In the genomic region with DNA sequence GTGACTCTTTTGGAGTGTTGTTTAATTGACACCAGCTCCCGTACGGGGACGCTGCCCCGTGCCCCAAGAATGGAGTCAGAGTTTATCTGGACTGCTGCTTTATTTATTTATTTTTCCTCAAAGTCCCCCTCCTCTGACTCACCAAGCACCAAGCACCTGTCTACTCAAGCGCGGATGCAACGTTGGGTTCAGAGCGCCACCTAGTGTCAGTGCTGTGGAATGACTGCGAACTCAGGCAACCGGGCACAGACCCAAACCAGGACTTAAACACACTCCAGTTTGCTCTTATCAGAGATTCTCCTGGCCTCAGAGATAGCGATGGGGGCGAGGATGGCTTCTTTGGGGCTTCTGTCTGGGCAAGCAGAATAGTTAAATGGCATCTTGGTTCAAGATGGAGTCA, we compare ENCODE assay signal across 8 mouse cellular contexts. TPM values are rescaled to one million over a fixed set of nuclear protein-coding genes. Genes with fewer than 3 reads are reported as not detected.
DNase-seq lines count a peak whose midpoint lies in the region; ATAC-seq and TF ChIP-seq lines count a peak whose summit lies in the region.

No protein-coding gene starts in this region.

- WGBS in intestine, embryonic 14.5 days = 4% methylated on average over 12 of the region's 12 CpGs
- WGBS in intestine, embryonic 16.5 days = 8% methylated on average over 12 of the region's 12 CpGs
- WGBS in stomach, postnatal 0 days = 3% methylated on average over 12 of the region's 12 CpGs

- H3K4me2 ChIP-seq in intestine, embryonic 14.5 days (ENCODE audit: low read length) = no peak overlapping the region
- H3K4me2 ChIP-seq in intestine, embryonic 16.5 days (ENCODE audit: low read depth, low read length) = no peak overlapping the region
- H3K4me2 ChIP-seq in stomach, postnatal 0 days (replicated peaks; ENCODE audit: low read depth) = no peak overlapping the region

- ATAC-seq in intestine, embryonic 14.5 days (replicated peaks; ENCODE audit: low FRiP score, low TSS enrichment, low read depth) = no peak
- no peak for ATAC-seq in intestine, embryonic 16.5 days
- ATAC-seq in frontal cortex, adult (ENCODE audit: low TSS enrichment) = peak; percentile 32; the same call in 1 of the 2 replicates
- ATAC-seq in stomach, postnatal 0 days (ENCODE audit: low FRiP score, low TSS enrichment) = no peak

- H3K27me3 ChIP-seq in intestine, embryonic 14.5 days (replicated peaks; ENCODE audit: control insufficient read depth, insufficient read depth, low read length) = no peaks in the 10 kb centered on the region
- no peaks in the 10 kb centered on the region; the same call in 1 of the 2 replicates for H3K27me3 ChIP-seq in intestine, embryonic 16.5 days (replicated peaks; ENCODE audit: control insufficient read depth, insufficient read depth, low read length)
- H3K27me3 ChIP-seq in ES-Bruce4 (ENCODE audit: control insufficient read depth, insufficient read depth, low read length, poor library complexity, severe bottlenecking) = no peaks in the 10 kb centered on the region
- no peaks in the 10 kb centered on the region for H3K27me3 ChIP-seq in stomach, postnatal 0 days (ENCODE audit: control insufficient read depth, insufficient read depth, low read length)

- H3K4me1 ChIP-seq in intestine, embryonic 14.5 days (replicated peaks; ENCODE audit: control insufficient read depth, insufficient read depth, low read length) = no peaks in the 10 kb centered on the region
- H3K4me1 ChIP-seq in intestine, embryonic 16.5 days (ENCODE audit: control insufficient read depth, insufficient read depth, low read length) = peaks cover 6% of the 10 kb centered on the region; the same call in 1 of the 2 replicates
- H3K4me1 ChIP-seq in ES-Bruce4 (ENCODE audit: control insufficient read depth, insufficient read depth, low read length) = no peaks in the 10 kb centered on the region
- H3K4me1 ChIP-seq in stomach, postnatal 0 days (replicated peaks; ENCODE audit: control insufficient read depth, insufficient read depth) = no peaks in the 10 kb centered on the region

- H3K9ac ChIP-seq in intestine, embryonic 14.5 days (ENCODE audit: low read length) = no peak overlapping the region
- no peak overlapping the region for H3K9ac ChIP-seq in intestine, embryonic 16.5 days (ENCODE audit: low read depth, low read length)
- H3K9ac ChIP-seq in ES-Bruce4 (ENCODE audit: low read depth, poor library complexity, severe bottlenecking) = no peak overlapping the region
- H3K9ac ChIP-seq in stomach, postnatal 0 days (ENCODE audit: low read length) = no peak overlapping the region

- peak; percentile 98 for TF ChIP-seq CTCF in ES-Bruce4 (IDR thresholded peaks at IDR 0.05; ENCODE audit: low read depth, low read length)
- TF ChIP-seq CTCF in stomach, postnatal 0 days (IDR thresholded peaks at IDR 0.05; ENCODE audit: low read depth) = peak; percentile 87

- H3K4me3 ChIP-seq in intestine, embryonic 14.5 days (ENCODE audit: low read depth, low read length) = no peak overlapping the region
- H3K4me3 ChIP-seq in intestine, embryonic 16.5 days (ENCODE audit: low read length) = no peak overlapping the region
- H3K4me3 ChIP-seq in ES-Bruce4 (ENCODE audit: low read depth, low read length) = no peak overlapping the region
- no peak overlapping the region for H3K4me3 ChIP-seq in stomach, postnatal 0 days (ENCODE audit: low read depth, low read length)

- no peak for TF ChIP-seq POLR2A in ES-Bruce4 (IDR thresholded peaks at IDR 0.05; ENCODE audit: insufficient read depth, low read length)

- H3K36me3 ChIP-seq in intestine, embryonic 14.5 days (ENCODE audit: control insufficient read depth, insufficient read depth, low read length) = no peaks in the 10 kb centered on the region
- no peaks in the 10 kb centered on the region for H3K36me3 ChIP-seq in intestine, embryonic 16.5 days (ENCODE audit: control insufficient read depth, insufficient read depth, low read length)
- H3K36me3 ChIP-seq in ES-Bruce4 (ENCODE audit: control insufficient read depth, insufficient read depth, low read length, poor library complexity, severe bottlenecking) = no peaks in the 10 kb centered on the region
- H3K36me3 ChIP-seq in stomach, postnatal 0 days (ENCODE audit: control insufficient read depth, insufficient read depth, low read length) = no peaks in the 10 kb centered on the region

- peak; percentile 84 for DNase-seq in intestine, embryonic 14.5 days (ENCODE audit: low spot score)
- peak; percentile 22 for DNase-seq in c-Kit-negative CD71-positive TER-119-positive erythroid progenitor cells, embryonic 14.5 days (ENCODE audit: low read depth, low spot score)
- peak; percentile 87 for DNase-seq in layer of hippocampus, postnatal 10 days (ENCODE audit: low spot score in 2 of 2)
- peak; percentile 77 for DNase-seq in mesoderm, embryonic 11.5 days (ENCODE audit: low read depth, low spot score)
- peak; percentile 68 for DNase-seq in stomach, postnatal 0 days (ENCODE audit: low spot score)

- TF ChIP-seq EP300 in ES-Bruce4 (IDR thresholded peaks at IDR 0.05; ENCODE audit: insufficient read depth, low read depth, low read length) = 0 out of 2 replicates have a peak, but pooled peaks have one; percentile 7
- no peak for TF ChIP-seq EP300 in stomach, postnatal 0 days (optimal IDR thresholded peaks at IDR 0.05)

- no peak overlapping the region for H3K27ac ChIP-seq in intestine, embryonic 14.5 days (ENCODE audit: low read depth)
- no peak overlapping the region for H3K27ac ChIP-seq in intestine, embryonic 16.5 days (ENCODE audit: low read length)
- H3K27ac ChIP-seq in ES-Bruce4 (ENCODE audit: insufficient read depth, low read length) = no peak overlapping the region
- H3K27ac ChIP-seq in stomach, postnatal 0 days (replicated peaks) = no peak overlapping the region

- no peaks in the 10 kb centered on the region for H3K9me3 ChIP-seq in intestine, embryonic 14.5 days (ENCODE audit: control insufficient read depth, low read length)
- H3K9me3 ChIP-seq in intestine, embryonic 16.5 days (ENCODE audit: control insufficient read depth, low read length) = no peaks in the 10 kb centered on the region
- H3K9me3 ChIP-seq in ES-Bruce4 (replicated peaks; ENCODE audit: control insufficient read depth, insufficient read depth, low read length, poor library complexity, severe bottlenecking) = no peaks in the 10 kb centered on the region
- no peaks in the 10 kb centered on the region for H3K9me3 ChIP-seq in stomach, postnatal 0 days (ENCODE audit: control insufficient read depth, low read length)

RNA-seq across cellular contexts. Expression of a gene that starts 25.0 kb away (rescaled TPM):
- polyA plus RNA-seq in intestine, embryonic 14.5 days (2014; fragmentation: Nextera tagmentation; extraction: Ambion mirVana) = 0.15 and 0.50 TPM in 2 replicates
- 1.8 and 1.9 TPM in 2 replicates for polyA plus RNA-seq in intestine, embryonic 16.5 days (2015; fragmentation: Nextera tagmentation; extraction: Ambion mirVana)
- 2.0 and 3.5 TPM in 2 replicates for polyA plus RNA-seq in ES-Bruce4 (2011; ENCODE audit: insufficient read depth, insufficient read length, low read depth, missing spikeins)
- total RNA-seq in layer of hippocampus, postnatal 10 days (2021) = 100 to 1,000 TPM in 1 of 2 experiments, 10 to 100 TPM in 1; 77.2 to 112 TPM
- polyA plus RNA-seq in stomach, postnatal 0 days (2015; fragmentation: Nextera tagmentation; extraction: Ambion mirVana) = 0.08 and 0.44 TPM in 2 replicates

RNA-seq across cellular contexts. Expression of a gene that starts 38.1 kb away (rescaled TPM):
- 3.7 and 4.0 TPM in 2 replicates for polyA plus RNA-seq in intestine, embryonic 14.5 days (2014; fragmentation: Nextera tagmentation; extraction: Ambion mirVana)
- polyA plus RNA-seq in intestine, embryonic 16.5 days (2015; fragmentation: Nextera tagmentation; extraction: Ambion mirVana) = 2.2 and 3.0 TPM in 2 replicates
- polyA plus RNA-seq in ES-Bruce4 (2011; ENCODE audit: insufficient read depth, insufficient read length, low read depth, missing spikeins) = 19.1 and 21.0 TPM in 2 replicates
- 10 to 100 TPM; 87.6 to 93.3 TPM for total RNA-seq in layer of hippocampus, postnatal 10 days (2021)
- polyA plus RNA-seq in stomach, postnatal 0 days (2015; fragmentation: Nextera tagmentation; extraction: Ambion mirVana) = 2.0 and 3.1 TPM in 2 replicates

RNA-seq across cellular contexts. Expression of a gene that starts 39.6 kb away (rescaled TPM):
- not detected in 2 replicates for polyA plus RNA-seq in intestine, embryonic 14.5 days (2014; fragmentation: Nextera tagmentation; extraction: Ambion mirVana)
- polyA plus RNA-seq in intestine, embryonic 16.5 days (2015; fragmentation: Nextera tagmentation; extraction: Ambion mirVana) = 0.24 TPM in 1 of 2 replicates, not detected in the other
- polyA plus RNA-seq in ES-Bruce4 (2011; ENCODE audit: insufficient read depth, insufficient read length, low read depth, missing spikeins) = not detected in 2 replicates
- under 1 TPM; 0.76 to 0.80 TPM for total RNA-seq in layer of hippocampus, postnatal 10 days (2021)
- polyA plus RNA-seq in stomach, postnatal 0 days (2015; fragmentation: Nextera tagmentation; extraction: Ambion mirVana) = 0.10 TPM in 1 of 2 replicates, not detected in the other

Comparison
In these comparisons a context has a peak if more than half of its experiments do, and no peak if none do; other contexts are left out.
1. DNase-seq: peak in every context shown above with its lines; median percentile 87 in layer of hippocampus, postnatal 10 days; 84 in intestine, embryonic 14.5 days; 77 in mesoderm, embryonic 11.5 days; 68 in stomach, postnatal 0 days; 22 in c-Kit-negative CD71-positive TER-119-positive erythroid progenitor cells, embryonic 14.5 days.